Mouse (Mus musculus): ENCODE measurements around the gene Vsig10l. TPM values are rescaled to one million over a fixed set of nuclear protein-coding genes. Genes with fewer than 3 reads are reported as not detected.

Gene Vsig10l
- total RNA-seq (2023): 1.3 TPM

DNA sequence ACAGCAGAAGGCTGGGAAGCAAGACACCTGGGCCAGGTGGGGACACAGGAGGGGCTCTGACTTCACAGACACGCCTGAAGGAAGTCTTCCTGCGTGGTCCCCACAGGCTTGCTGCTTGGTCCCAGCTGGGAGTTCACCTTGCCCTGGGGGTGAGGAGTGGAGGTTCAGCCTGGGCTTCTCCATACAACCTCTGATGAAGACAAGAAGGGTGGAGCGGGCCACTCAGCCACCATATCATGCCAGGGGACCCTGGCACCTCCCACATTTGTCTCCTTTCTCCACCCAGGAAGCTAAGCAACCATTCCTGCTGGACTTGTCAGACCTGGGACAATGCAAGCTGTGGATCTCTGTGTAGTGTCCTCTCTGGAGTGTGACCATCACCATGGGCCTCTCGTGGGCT lies at the start of gene Vsig10l:
Vsig10l (plus strand) TSS at position 301 of the 400 bp plus-strand sequence.

DNA sequence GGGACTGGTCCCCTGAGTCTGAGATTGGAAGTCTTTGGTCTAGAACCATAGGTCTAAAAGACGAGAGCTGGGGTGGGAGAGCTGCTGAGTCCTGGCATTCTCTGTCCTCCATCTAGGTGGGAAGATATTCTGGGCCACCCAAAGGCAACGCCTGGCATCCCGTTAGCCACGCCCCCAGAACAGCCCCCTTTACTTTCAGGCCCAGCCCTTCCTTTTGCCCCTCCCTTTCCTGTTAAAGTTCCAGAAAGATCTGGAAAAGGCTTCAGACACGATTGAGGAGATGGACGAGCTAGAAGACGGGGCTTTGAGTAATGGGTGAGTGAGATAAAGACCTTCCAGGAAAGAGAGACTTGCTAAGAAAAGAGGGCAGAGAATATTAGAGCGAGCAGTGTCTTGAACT lies 35.5 kb upstream of the Vsig10l start, which contains the start of gene Lim2:
Lim2 (plus strand) TSS at position 265 of the 400 bp plus-strand sequence.

DNA sequence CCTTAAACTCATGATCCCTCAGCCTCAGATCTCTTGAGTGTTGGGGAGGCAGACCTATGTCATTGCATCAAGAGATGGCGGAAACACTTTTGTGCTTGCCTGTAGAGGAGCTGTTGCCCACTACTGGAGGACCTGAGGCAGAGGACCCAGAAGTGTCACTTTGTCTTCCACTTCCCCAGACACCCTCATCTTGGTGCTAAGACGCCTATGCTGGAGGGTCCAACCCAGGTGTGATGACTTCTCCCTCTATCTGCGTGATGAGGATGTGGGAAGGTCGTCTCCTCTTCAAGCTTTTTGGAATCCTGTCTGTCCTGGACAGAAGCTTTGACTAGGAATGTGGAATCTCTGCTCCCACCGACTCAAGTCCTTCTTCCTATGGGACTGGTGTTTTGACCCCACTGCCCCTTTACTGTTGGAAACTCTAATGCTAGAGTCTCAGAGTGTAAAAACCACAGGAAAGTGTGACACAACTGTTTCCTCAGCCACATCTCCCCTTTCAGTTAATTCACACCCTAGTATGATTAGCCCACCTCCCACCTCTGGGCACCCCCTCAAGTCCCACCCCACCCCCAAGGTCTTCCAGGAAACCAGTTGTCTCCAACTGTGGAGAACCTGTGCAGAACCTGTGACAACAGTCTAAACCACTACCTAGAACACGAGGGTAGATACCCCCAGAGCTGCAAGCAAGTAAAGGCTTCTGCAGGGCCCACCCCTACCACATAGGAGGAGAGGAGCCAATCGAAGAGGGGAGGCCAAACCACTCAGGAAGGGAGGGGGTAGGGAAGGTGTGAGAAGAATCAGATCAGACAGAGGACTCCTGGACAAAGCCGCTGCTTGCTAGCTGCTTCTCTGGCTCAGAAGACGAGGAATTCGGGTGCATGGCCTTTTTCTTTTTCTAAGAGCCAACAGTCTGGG lies 26.4 kb upstream of the Vsig10l start, which contains the start of gene Nkg7:
Nkg7 (plus strand) TSS at position 733 of the 915 bp plus-strand sequence.

DNA sequence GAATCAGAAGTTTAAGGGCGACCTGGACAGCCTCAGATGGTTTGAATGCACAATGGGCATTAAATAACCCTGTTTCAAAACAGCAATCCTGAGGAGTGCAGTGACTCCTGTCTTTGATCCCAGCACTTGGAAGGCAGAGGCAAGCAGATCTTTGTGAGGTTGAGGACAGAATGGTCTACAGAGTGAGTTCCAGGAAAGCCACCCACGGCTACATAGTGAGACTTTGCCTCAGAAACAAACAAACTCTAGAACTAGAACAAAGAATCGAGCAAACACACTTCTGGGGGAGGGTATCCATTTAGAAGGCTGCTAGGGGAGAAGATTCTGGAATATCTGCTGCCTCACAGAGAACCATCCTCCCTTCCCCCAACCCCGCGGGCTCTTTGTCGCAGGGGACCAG lies 22.5 kb upstream of the Vsig10l start, which contains the start of gene Cldnd2:
Cldnd2 (plus strand) TSS at position 301 of the 400 bp plus-strand sequence.

DNA sequence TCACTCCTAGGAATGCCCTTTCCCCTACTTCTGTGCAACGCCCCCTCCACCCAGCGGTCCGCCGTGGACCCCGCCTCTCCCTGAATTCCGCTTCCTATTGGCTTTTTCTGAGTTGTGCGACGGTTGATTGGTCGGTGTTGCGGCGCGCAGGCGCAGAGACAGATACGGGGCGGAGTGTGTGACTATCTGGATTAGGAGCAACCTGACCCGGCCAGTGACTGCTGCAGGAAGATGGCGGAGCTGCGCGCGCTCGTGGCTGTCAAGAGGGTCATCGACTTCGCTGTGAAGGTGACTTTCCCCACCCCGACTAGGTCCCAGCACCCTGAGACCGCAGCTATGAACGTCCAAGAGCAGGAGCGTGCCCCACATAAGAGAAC lies 19.0 kb upstream of the Vsig10l start, which contains the start of the genes Etfb and Gm45233:
Etfb (plus strand) TSS at position 167 of the 377 bp plus-strand sequence.
Gm45233 (plus strand) TSS at position 212 of the 377 bp plus-strand sequence.

DNA sequence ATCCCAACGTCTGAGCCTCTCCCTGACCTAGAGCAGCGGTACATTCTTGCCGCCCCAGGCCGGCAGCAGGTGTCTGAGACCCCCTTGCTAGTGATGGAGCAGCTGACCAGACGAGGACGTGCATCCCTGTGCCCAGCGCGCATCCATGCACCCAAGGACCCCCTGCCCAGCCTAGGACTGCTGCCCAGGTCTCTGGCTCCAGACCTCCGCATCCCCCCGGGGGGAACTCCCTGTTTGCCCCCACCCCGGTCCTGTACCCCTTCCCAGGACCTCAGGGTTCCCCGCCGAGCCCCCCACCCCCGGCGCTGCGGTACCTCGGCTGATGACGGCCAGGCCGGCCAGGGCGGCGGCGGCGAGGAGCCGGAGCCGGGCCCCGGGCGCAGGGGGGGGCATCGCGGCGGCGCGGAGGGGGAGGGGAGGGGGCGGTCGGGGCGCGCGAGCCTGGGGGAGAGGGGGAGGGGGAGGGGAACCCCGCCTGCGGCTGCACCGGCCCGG lies 26.7 kb downstream of the Vsig10l start, which contains the start of gene Iglon5:
Iglon5 (minus strand) TSS at position 445 of the 495 bp plus-strand sequence.

Other genes starting within 250 kb of the Vsig10l start
- gene Zfp715, start 149.9 kb upstream of the Vsig10l start, total RNA-seq (2023): 27.3 TPM
- 0.73 TPM for gene Siglecf, start 111.8 kb upstream of the Vsig10l start, total RNA-seq (2023)
- gene Siglecg, start 54.9 kb upstream of the Vsig10l start, total RNA-seq (2023): 26.6 TPM
- gene Lim2, start 35.5 kb upstream of the Vsig10l start, total RNA-seq (2023): not detected
- gene Nkg7, start 26.1 kb upstream of the Vsig10l start, total RNA-seq (2023): 14.9 TPM
- not detected for gene Cldnd2, start 22.4 kb upstream of the Vsig10l start, total RNA-seq (2023)
- 29.9 TPM for gene Etfb, start 19.1 kb upstream of the Vsig10l start, total RNA-seq (2023)
- gene Gm45233, start 19.0 kb upstream of the Vsig10l start, total RNA-seq (2023): not detected
- not detected for gene Iglon5, start 26.9 kb downstream of the Vsig10l start, total RNA-seq (2023)
- gene 4931406B18Rik, start 42.8 kb downstream of the Vsig10l start, total RNA-seq (2023): not detected
- 1.7 TPM for gene Cd33, start 81.3 kb downstream of the Vsig10l start, total RNA-seq (2023)
- gene Zfp658, start 99.1 kb downstream of the Vsig10l start, total RNA-seq (2023): 4.1 TPM
- 12.8 TPM for gene Zfp719, start 116.5 kb downstream of the Vsig10l start, total RNA-seq (2023)
- gene Zfp819, start 144.0 kb downstream of the Vsig10l start, total RNA-seq (2023): not detected
- not detected for gene Ceacam18, start 171.6 kb downstream of the Vsig10l start, total RNA-seq (2023)
- 4.0 TPM for gene Siglece, start 197.0 kb downstream of the Vsig10l start, total RNA-seq (2023)
- gene Ctu1, start 208.9 kb downstream of the Vsig10l start, total RNA-seq (2023): 6.6 TPM
- not detected for gene Klk14, start 227.3 kb downstream of the Vsig10l start, total RNA-seq (2023)
- not detected for gene Klk13, start 249.4 kb downstream of the Vsig10l start, total RNA-seq (2023)

Measured in CD4-positive naive resting alpha-beta T cell, adult 76 days (primary cell).